Mouse (Mus musculus) hindbrain, postnatal 0 days (tissue): ENCODE measurements around the gene Rora. TPM values are rescaled to one million over a fixed set of nuclear protein-coding genes. Genes with fewer than 3 reads are reported as not detected.
A peak's percentile ranks its signal among the peaks of the same experiment; 100 is the strongest.

Experiments
- ATAC-seq: fragments of 200-750 bp; cut with Nextera tagmentation; 2 replicates; pipeline ENCODE4 v1.8.0; 2017; ENCODE audit warnings: mild to moderate bottlenecking, moderate TSS enrichment, moderate library complexity
- DNase-seq: peaks from one replicate; pipeline ENCODE4 v3.0.0-alpha.2; 2015; ENCODE audit warnings: low spot score
- H3K27ac ChIP-seq: fragments of 300-500 bp; sonication (generic); 2 replicates; pipeline ENCODE4 v1.5.1; 2014; ENCODE audit warnings: mild to moderate bottlenecking
- H3K27me3 ChIP-seq: fragments of 300-500 bp; sonication (generic); 2 replicates; pipeline ENCODE4 v1.6.1; 2014; ENCODE audit warnings: low read length, mixed read lengths; ENCODE audit not compliant: insufficient read depth
- H3K36me3 ChIP-seq: fragments of 300-500 bp; sonication (generic); 2 replicates; pipeline ENCODE4 v1.6.1; 2014; ENCODE audit warnings: low read length, mixed read lengths; ENCODE audit not compliant: insufficient read depth
- H3K4me1 ChIP-seq: fragments of 300-500 bp; sonication (generic); 2 replicates; pipeline ENCODE4 v1.6.1; 2014; ENCODE audit warnings: antibody characterized with exemption, low read length, mixed read lengths; ENCODE audit not compliant: insufficient read depth
- H3K4me2 ChIP-seq: fragments of 300-500 bp; sonication (generic); 2 replicates; pipeline ENCODE4 v1.6.1; 2014; ENCODE audit warnings: low read depth, mild to moderate bottlenecking, low read length, moderate library complexity, mixed read lengths
- H3K4me3 ChIP-seq: fragments of 300-500 bp; sonication (generic); 2 replicates; pipeline ENCODE4 v1.5.1; 2014; ENCODE audit warnings: low read length
- H3K9ac ChIP-seq: fragments of 300-500 bp; sonication (generic); replicated peaks from 2 replicates; pipeline ENCODE4 v1.6.1; 2014; ENCODE audit warnings: mild to moderate bottlenecking, low read length, moderate library complexity, mixed read lengths
- H3K9me3 ChIP-seq: fragments of 300-500 bp; sonication (generic); 2 replicates; pipeline ENCODE4 v1.6.1; 2016; ENCODE audit warnings: low read length, mixed read lengths
- CTCF ChIP-seq: IDR thresholded peaks from 2 replicates; pipeline ENCODE4 v1.5.1; 2016; ENCODE audit warnings: antibody characterized with exemption, control low read depth, low read depth
- WGBS: fragments of 180-500 bp; shearing (Covaris S2); extraction: QIAGEN DNeasy Blood & Tissue Kit; methylation state at CpG from one replicate; pipeline ENCODE4 v1.1.7; 2014; 5-methylcytosine and 5-hydroxymethylcytosine counted together
- polyA plus RNA-seq: library from polyadenylated mRNA; unstranded; fragments of >200 nt; fragmentation: Nextera tagmentation; extraction: Ambion mirVana; gene quantifications from 2 replicates; pipeline ENCODE4 v1.2.1, GENCODE M21; 2015
- total RNA-seq: library from RNA; depleted of rRNA; stranded (reverse); fragments of >200 nt; gene quantifications from 2 replicates; pipeline ENCODE4 v1.2.3, GENCODE M21; 2014

Rora gene
- total and polyA plus RNA-seq, 2 experiments from 2014 or later: 27.5 to 59.4 TPM

- DNase-seq: no peak
- H3K4me1 ChIP-seq: no peaks in the 10 kb centered on the region
- no peak overlapping the region for H3K27ac ChIP-seq
- no peak overlapping the region for H3K4me3 ChIP-seq
- no peaks in the 10 kb centered on the region for H3K27me3 ChIP-seq
- 90% methylated on average over 7 of the region's 7 CpGs for WGBS
- ATAC-seq: no peak
- no peaks in the 10 kb centered on the region for H3K36me3 ChIP-seq
- no peak overlapping the region for H3K9ac ChIP-seq
- TF ChIP-seq CTCF: no peak
- H3K4me2 ChIP-seq: no peak overlapping the region
- no peaks in the 10 kb centered on the region for H3K9me3 ChIP-seq
Observed at GRCm38 (mm10) chr9:69340421-69340820, 686.8 kb downstream of the Rora start.

GRCm38 (mm10) chr9:69343881-69344280 is 690.3 kb downstream of the Rora start:
- Histone ChIP-seq H3K36me3 (no peaks in the 10 kb centered on the region), H3K27ac (no peak overlapping the region), H3K4me2 (no peak overlapping the region), H3K27me3 (no peaks in the 10 kb centered on the region), H3K9me3 (no peaks in the 10 kb centered on the region), H3K4me1 (no peaks in the 10 kb centered on the region), H3K9ac (no peak overlapping the region), H3K4me3 (no peak overlapping the region)
- WGBS: 85% methylated on average over 10 of the region's 10 CpGs
- ATAC-seq: no peak
- TF ChIP-seq CTCF: no peak
- DNase-seq: no peak

- no peak for TF ChIP-seq CTCF
- Histone ChIP-seq H3K9ac (no peak overlapping the region), H3K4me3 (no peak overlapping the region), H3K36me3 (no peaks in the 10 kb centered on the region), H3K27ac (no peak overlapping the region), H3K4me2 (no peak overlapping the region), H3K9me3 (no peaks in the 10 kb centered on the region), H3K4me1 (no peaks in the 10 kb centered on the region), H3K27me3 (no peaks in the 10 kb centered on the region)
- no peak for DNase-seq
- 71% methylated on average over 6 of the region's 6 CpGs for WGBS
- no peak for ATAC-seq
Observed at GRCm38 (mm10) chr9:69345550-69345949, 692.0 kb downstream of the Rora start.

GRCm38 (mm10) chr9:69347796-69348195 is 694.2 kb downstream of the Rora start:
- Histone ChIP-seq H3K4me1 (no peaks in the 10 kb centered on the region), H3K9me3 (no peaks in the 10 kb centered on the region), H3K36me3 (no peaks in the 10 kb centered on the region), H3K4me3 (no peak overlapping the region), H3K9ac (no peak overlapping the region), H3K27ac (no peak overlapping the region), H3K27me3 (no peaks in the 10 kb centered on the region), H3K4me2 (no peak overlapping the region)
- 66% methylated on average over 6 of the region's 6 CpGs for WGBS
- peak; percentile 32; the same call in 1 of the 2 replicates for ATAC-seq
- no peak for TF ChIP-seq CTCF
- DNase-seq: peak; percentile 40

DNA sequence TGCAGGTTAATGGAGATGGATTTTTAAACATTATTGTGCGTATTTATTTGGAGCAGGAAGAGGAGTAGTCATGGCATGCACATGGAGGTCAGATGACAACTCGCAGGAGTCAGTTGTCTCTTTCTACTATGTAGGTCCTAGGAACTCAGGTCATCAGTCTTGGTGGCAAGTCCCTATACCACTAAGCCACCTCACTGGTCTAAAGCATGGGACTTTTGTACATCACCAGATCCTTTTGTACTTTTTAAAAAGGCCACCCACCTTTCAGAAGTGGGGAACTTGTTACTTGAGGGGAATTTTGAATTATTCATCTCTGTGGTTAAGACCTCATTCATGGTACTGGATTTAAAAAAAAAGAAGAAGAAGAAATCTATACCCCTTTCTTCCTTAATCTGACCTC is 696.0 kb downstream of the Rora start:
- no peak overlapping the region for H3K4me2 ChIP-seq
- DNase-seq: no peak
- no peaks in the 10 kb centered on the region for H3K9me3 ChIP-seq
- no peak for TF ChIP-seq CTCF
- H3K36me3 ChIP-seq: no peaks in the 10 kb centered on the region
- WGBS: 90% methylated on average over 2 of the region's 2 CpGs
- no peak overlapping the region for H3K27ac ChIP-seq
- H3K4me3 ChIP-seq: no peak overlapping the region
- no peaks in the 10 kb centered on the region for H3K27me3 ChIP-seq
- no peaks in the 10 kb centered on the region for H3K4me1 ChIP-seq
- H3K9ac ChIP-seq: no peak overlapping the region
- ATAC-seq: no peak

- H3K9me3 ChIP-seq: no peaks in the 10 kb centered on the region
Observed at GRCm38 (mm10) chr9:69354228-69354627, 700.6 kb downstream of the Rora start.

GRCm38 (mm10) chr9:69357834-69358233 is 704.2 kb downstream of the Rora start:
- Histone ChIP-seq H3K4me3 (no peak overlapping the region), H3K9ac (no peak overlapping the region), H3K4me2 (no peak overlapping the region), H3K36me3 (no peaks in the 10 kb centered on the region), H3K27me3 (no peaks in the 10 kb centered on the region), H3K9me3 (no peaks in the 10 kb centered on the region), H3K27ac (no peak overlapping the region), H3K4me1 (no peaks in the 10 kb centered on the region)
- peak; percentile 93 for TF ChIP-seq CTCF
- 38% methylated on average over 3 of the region's 3 CpGs for WGBS
- peak; percentile 76 for DNase-seq
- ATAC-seq: no peak

More at GRCm38 (mm10) chr9:69354228-69354627, 700.6 kb downstream of the Rora start:
- no peaks in the 10 kb centered on the region for H3K4me1 ChIP-seq
- TF ChIP-seq CTCF: no peak
- H3K4me2 ChIP-seq: no peak overlapping the region
- H3K4me3 ChIP-seq: no peak overlapping the region
- 52% methylated on average over 6 of the region's 6 CpGs for WGBS
- DNase-seq (peak; percentile 37), ATAC-seq (no peak)
- no peak overlapping the region for H3K9ac ChIP-seq
- no peak overlapping the region for H3K27ac ChIP-seq
- no peaks in the 10 kb centered on the region for H3K27me3 ChIP-seq
- H3K36me3 ChIP-seq: no peaks in the 10 kb centered on the region
